Mouse (Mus musculus): ENCODE data around the gene Mageh1. TPM values are rescaled to one million over a fixed set of nuclear protein-coding genes. Genes with fewer than 3 reads are reported as not detected.
"Not testable (repeated sequence)": the region's sequence is repeated elsewhere in the genome, so short reads cannot be mapped to it uniquely, and the experiment has no call there.

Mageh1 gene
- 50.3 and 57.2 TPM in 2 replicates for polyA plus RNA-seq (2012; rRNA removed)
- 64.9 and 72.3 TPM in 2 replicates for polyA plus RNA-seq (2014; fragmentation: Nextera tagmentation; extraction: Ambion mirVana)

- Histone ChIP-seq H3K9ac (ENCODE audit: low read depth, low read length, severe bottlenecking) (peak within 1 kb of the TSS; percentile 82), H3K36me3 (ENCODE audit: control insufficient read depth, insufficient read depth, low read length) (no peaks in the 10 kb centered on the region), H3K9me3 (ENCODE audit: control insufficient read depth, low read length) (no peaks in the 10 kb centered on the region), H3K4me1 (ENCODE audit: control insufficient read depth, insufficient read depth, low read length) (no peaks in the 10 kb centered on the region), H3K27me3 (ENCODE audit: control insufficient read depth, insufficient read depth, low read length) (peaks cover 4% of the 10 kb centered on the region; the same call in 1 of the 2 replicates), H3K27ac (replicated peaks; ENCODE audit: low read depth, low read length) (peak within 1 kb of the TSS; percentile 92), H3K4me2 (replicated peaks; ENCODE audit: low read depth, low read length, severe bottlenecking) (peak within 1 kb of the TSS; percentile 53), H3K4me3 (replicated peaks; ENCODE audit: low read length) (peak within 1 kb of the TSS; percentile 55)
- ATAC-seq (ENCODE audit: low FRiP score, low read depth), result peak; percentile 92
- 13% methylated on average over 42 of the region's 49 CpGs for WGBS
- TF ChIP-seq POLR2A (IDR thresholded peaks at IDR 0.05; ENCODE audit: borderline replicate concordance, extremely low read depth, insufficient read depth, insufficient read length), result peak; percentile 79; the same call in 1 of the 2 replicates
- peak; percentile 78 for DNase-seq (ENCODE audit: low spot score)
Observed at GRCm38 (mm10) chrX:153037087-153037971, at the start of gene Mageh1. Gene Mageh1 (minus strand): TSS chrX:153037575.

- ATAC-seq (ENCODE audit: low FRiP score, low read depth), result peak; percentile 75
- 9% methylated on average over 7 of the region's 22 CpGs for WGBS
Observed at GRCm38 (mm10) chrX:153037972-153038744, 783 bp upstream of the Mageh1 start.

GRCm38 (mm10) chrX:153031547-153031946 lies 5.8 kb downstream of the Mageh1 start:
- not testable (repeated sequence) for ATAC-seq (ENCODE audit: low FRiP score, low read depth); H3K36me3 ChIP-seq (ENCODE audit: control insufficient read depth, insufficient read depth, low read length); H3K27me3 ChIP-seq (ENCODE audit: control insufficient read depth, insufficient read depth, low read length); DNase-seq (ENCODE audit: low spot score); H3K9ac ChIP-seq (ENCODE audit: low read depth, low read length, severe bottlenecking); H3K9me3 ChIP-seq (ENCODE audit: control insufficient read depth, low read length); H3K4me1 ChIP-seq (ENCODE audit: control insufficient read depth, insufficient read depth, low read length); H3K4me3 ChIP-seq (replicated peaks; ENCODE audit: low read length); H3K27ac ChIP-seq (replicated peaks; ENCODE audit: low read depth, low read length); H3K4me2 ChIP-seq (replicated peaks; ENCODE audit: low read depth, low read length, severe bottlenecking)

More at GRCm38 (mm10) chrX:153037972-153038744, 783 bp upstream of the Mageh1 start:
- DNase-seq (ENCODE audit: low spot score); H3K9me3 ChIP-seq (ENCODE audit: control insufficient read depth, low read length); H3K9ac ChIP-seq (ENCODE audit: low read depth, low read length, severe bottlenecking); H3K4me1 ChIP-seq (ENCODE audit: control insufficient read depth, insufficient read depth, low read length); H3K36me3 ChIP-seq (ENCODE audit: control insufficient read depth, insufficient read depth, low read length); H3K27me3 ChIP-seq (ENCODE audit: control insufficient read depth, insufficient read depth, low read length); H3K27ac ChIP-seq (replicated peaks; ENCODE audit: low read depth, low read length): not testable (repeated sequence)
- peak overlapping the region; percentile 55 for H3K4me3 ChIP-seq (replicated peaks; ENCODE audit: low read length)
- peak overlapping the region; percentile 53 for H3K4me2 ChIP-seq (replicated peaks; ENCODE audit: low read depth, low read length, severe bottlenecking)

- H3K9ac ChIP-seq (ENCODE audit: low read depth, low read length, severe bottlenecking); H3K4me3 ChIP-seq (replicated peaks; ENCODE audit: low read length); H3K27me3 ChIP-seq (ENCODE audit: control insufficient read depth, insufficient read depth, low read length); H3K4me1 ChIP-seq (ENCODE audit: control insufficient read depth, insufficient read depth, low read length); H3K9me3 ChIP-seq (ENCODE audit: control insufficient read depth, low read length); H3K4me2 ChIP-seq (replicated peaks; ENCODE audit: low read depth, low read length, severe bottlenecking); DNase-seq (ENCODE audit: low spot score); H3K27ac ChIP-seq (replicated peaks; ENCODE audit: low read depth, low read length); H3K36me3 ChIP-seq (ENCODE audit: control insufficient read depth, insufficient read depth, low read length); ATAC-seq (ENCODE audit: low FRiP score, low read depth): not testable (repeated sequence)
- 60% methylated on average over 1 of the region's 3 CpGs for WGBS
Observed at GRCm38 (mm10) chrX:153025709-153026108, 11.7 kb downstream of the Mageh1 start.

- not testable (repeated sequence) for H3K4me1 ChIP-seq (ENCODE audit: control insufficient read depth, insufficient read depth, low read length); H3K4me3 ChIP-seq (replicated peaks; ENCODE audit: low read length); H3K27me3 ChIP-seq (ENCODE audit: control insufficient read depth, insufficient read depth, low read length); H3K27ac ChIP-seq (replicated peaks; ENCODE audit: low read depth, low read length); H3K4me2 ChIP-seq (replicated peaks; ENCODE audit: low read depth, low read length, severe bottlenecking); H3K36me3 ChIP-seq (ENCODE audit: control insufficient read depth, insufficient read depth, low read length); H3K9me3 ChIP-seq (ENCODE audit: control insufficient read depth, low read length); H3K9ac ChIP-seq (ENCODE audit: low read depth, low read length, severe bottlenecking); ATAC-seq (ENCODE audit: low FRiP score, low read depth); DNase-seq (ENCODE audit: low spot score)
- WGBS, result no CpG with 5 or more reads among the region's 3 CpGs
Observed at GRCm38 (mm10) chrX:153025255-153025654, 12.1 kb downstream of the Mageh1 start.

Data from limb, embryonic 14.5 days (tissue).